9 mouse cellular contexts compared by ENCODE assay signal in the genomic region with DNA sequence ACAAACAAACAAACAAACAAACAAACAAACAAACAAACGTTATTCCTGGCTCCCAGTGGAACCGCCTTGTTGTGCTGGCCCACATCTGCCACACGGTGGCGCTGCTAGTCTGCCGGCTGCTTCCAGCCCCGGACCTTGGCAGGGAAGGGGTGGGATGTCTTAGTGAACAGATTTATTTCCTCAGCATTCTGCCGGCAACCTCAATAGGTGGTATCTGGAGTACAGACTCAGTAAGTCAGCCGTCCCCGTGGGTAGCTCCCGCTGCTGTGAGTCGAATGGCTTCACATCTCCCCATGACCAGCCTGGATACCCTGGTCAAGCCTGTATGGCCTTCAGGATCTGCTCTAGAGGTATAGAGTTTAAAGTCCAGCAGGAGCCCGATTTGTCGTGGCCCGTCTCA. TPM values are rescaled to one million over a fixed set of nuclear protein-coding genes. Genes with fewer than 3 reads are reported as not detected.
A peak's percentile ranks its signal among the peaks of the same experiment; 100 is the strongest.
DNase-seq lines count a peak whose midpoint lies in the region; ATAC-seq lines count a peak whose summit lies in the region.
"Had no signal": no experiment of that assay in that cellular context is flagged by ENCODE, and none has a peak within 500 bp of the region (broad histone marks: within the 10 kb centered on the region; RNA-seq: fewer than 3 reads in every experiment).

No protein-coding gene starts in this region.

- no peaks in the 10 kb centered on the region for H3K27me3 ChIP-seq in forebrain, embryonic 16.5 days (replicated peaks; ENCODE audit: control insufficient read depth, insufficient read depth, low read length)
- H3K27me3 ChIP-seq in hindbrain, embryonic 11.5 days (ENCODE audit: control insufficient read depth, insufficient read depth, low read length), result no peaks in the 10 kb centered on the region

- peak overlapping the region; percentile 25 for H3K4me3 ChIP-seq in forebrain, embryonic 16.5 days (replicated peaks; ENCODE audit: low read length)
- H3K4me3 ChIP-seq in hindbrain, embryonic 11.5 days (ENCODE audit: low read depth, low read length), result no peak overlapping the region

- 11% methylated on average over 14 of the region's 14 CpGs for WGBS in forebrain, embryonic 16.5 days
- 13% methylated on average over 14 of the region's 14 CpGs for WGBS in hindbrain, embryonic 11.5 days

- no peaks in the 10 kb centered on the region for H3K36me3 ChIP-seq in forebrain, embryonic 16.5 days (ENCODE audit: control insufficient read depth, insufficient read depth)
- no peaks in the 10 kb centered on the region for H3K36me3 ChIP-seq in hindbrain, embryonic 11.5 days (ENCODE audit: control insufficient read depth, insufficient read depth, low read length)

- ATAC-seq in forebrain, embryonic 16.5 days, result peak; percentile 81
- peak; percentile 60 for ATAC-seq in hindbrain, embryonic 11.5 days (ENCODE audit: low FRiP score)
- no peak for ATAC-seq in monocyte, adult 5-6 weeks (replicated peaks; ENCODE audit: insufficient number of reproducible peaks, low FRiP score, low TSS enrichment, poor library complexity, severe bottlenecking)

- H3K27ac ChIP-seq in forebrain, embryonic 16.5 days (ENCODE audit: low read length), result no peak overlapping the region
- no peak overlapping the region for H3K27ac ChIP-seq in hindbrain, embryonic 11.5 days (ENCODE audit: low read depth, low read length)
- H3K27ac ChIP-seq: macrophage had no signal

- H3K9me3 ChIP-seq in forebrain, embryonic 16.5 days (ENCODE audit: control insufficient read depth, low read length), result no peaks in the 10 kb centered on the region
- H3K9me3 ChIP-seq in hindbrain, embryonic 11.5 days (ENCODE audit: control insufficient read depth, low read length), result no peaks in the 10 kb centered on the region

- peaks cover 8% of the 10 kb centered on the region for H3K4me1 ChIP-seq in forebrain, embryonic 16.5 days (replicated peaks; ENCODE audit: control insufficient read depth, insufficient read depth, low read length)
- peaks cover 3% of the 10 kb centered on the region; the same call in 1 of the 2 replicates for H3K4me1 ChIP-seq in hindbrain, embryonic 11.5 days (replicated peaks; ENCODE audit: control insufficient read depth, insufficient read depth, low read length)

- peak; percentile 84 for DNase-seq in MN1 (ENCODE audit: low spot score)
- DNase-seq in cerebellum, adult 11-12 months, result peak; percentile 76
- DNase-seq in hindbrain, embryonic 11.5 days (ENCODE audit: low spot score), result peak; percentile 85
- DNase-seq in layer of hippocampus, postnatal 10 days (ENCODE audit: low spot score in 2 of 2), result peak; percentile 81 to 84
- peak; percentile 51 for DNase-seq in lung, postnatal 25 days (ENCODE audit: low spot score)
- peak; percentile 58 to 66 for DNase-seq in right cerebral cortex, adult 2 months (ENCODE audit: low spot score in 2 of 2)

- H3K9ac ChIP-seq in forebrain, embryonic 16.5 days (replicated peaks; ENCODE audit: low read depth, low read length), result peak overlapping the region; percentile 32; the same call in 1 of the 2 replicates
- H3K9ac ChIP-seq in hindbrain, embryonic 11.5 days (ENCODE audit: low read depth, low read length), result no peak overlapping the region

- peak overlapping the region; percentile 52 for H3K4me2 ChIP-seq in forebrain, embryonic 16.5 days (ENCODE audit: low read length)
- peak overlapping the region; percentile 34; the same call in 1 of the 2 replicates for H3K4me2 ChIP-seq in hindbrain, embryonic 11.5 days (replicated peaks; ENCODE audit: low read depth, low read length)

RNA-seq across cellular contexts. Expression of a gene that starts 13.3 kb away (rescaled TPM):
- polyA plus RNA-seq in forebrain, embryonic 16.5 days (2015; fragmentation: Nextera tagmentation; extraction: Ambion mirVana), result 39.3 and 42.8 TPM in 2 replicates
- polyA plus RNA-seq in hindbrain, embryonic 11.5 days (2014; fragmentation: Nextera tagmentation; extraction: Ambion mirVana), result 37.8 and 47.9 TPM in 2 replicates
- 100 to 1,000 TPM; 130 TPM for total RNA-seq in layer of hippocampus, postnatal 10 days (2021)
- 4.6 to 23.2 TPM (median 5.5 TPM) in 3 replicates for total RNA-seq in monocyte, adult 5-6 weeks (2017)
